Mouse (Mus musculus): ENCODE measurements around the gene Rsph6a. TPM values are rescaled to one million over a fixed set of nuclear protein-coding genes. Genes with fewer than 3 reads are reported as not detected.
A peak's percentile ranks its signal among the peaks of the same experiment; 100 is the strongest.
"Not testable (repeated sequence)": the region's sequence is repeated elsewhere in the genome, so short reads cannot be mapped to it uniquely, and the experiment has no call there.

Rsph6a gene
- total RNA-seq, 2 experiments from 2014 or later = not detected

DNA sequence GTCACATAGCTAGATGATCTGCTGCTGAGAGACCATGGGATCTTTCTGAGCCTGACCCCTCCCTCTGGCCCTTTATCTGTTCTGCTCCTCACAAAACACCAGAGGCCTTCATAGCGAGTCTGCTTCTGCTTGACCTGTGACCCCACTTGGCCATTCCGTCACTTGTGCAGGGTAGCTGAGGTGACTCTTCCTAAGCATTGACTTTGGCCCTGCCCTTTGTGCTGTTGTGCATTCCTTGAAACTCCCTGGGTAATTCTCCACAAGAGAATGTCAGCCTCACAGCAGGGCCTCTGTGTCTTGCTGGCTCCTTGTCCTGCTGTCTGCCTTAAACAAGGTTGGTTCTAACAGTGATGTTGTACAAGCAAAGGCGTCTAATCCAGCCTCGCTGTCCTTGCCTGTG lies 22.8 kb upstream of the Rsph6a start:
- no peak for DNase-seq
- intact Hi-C loops (cut with DNase I) = no loop called here

DNA sequence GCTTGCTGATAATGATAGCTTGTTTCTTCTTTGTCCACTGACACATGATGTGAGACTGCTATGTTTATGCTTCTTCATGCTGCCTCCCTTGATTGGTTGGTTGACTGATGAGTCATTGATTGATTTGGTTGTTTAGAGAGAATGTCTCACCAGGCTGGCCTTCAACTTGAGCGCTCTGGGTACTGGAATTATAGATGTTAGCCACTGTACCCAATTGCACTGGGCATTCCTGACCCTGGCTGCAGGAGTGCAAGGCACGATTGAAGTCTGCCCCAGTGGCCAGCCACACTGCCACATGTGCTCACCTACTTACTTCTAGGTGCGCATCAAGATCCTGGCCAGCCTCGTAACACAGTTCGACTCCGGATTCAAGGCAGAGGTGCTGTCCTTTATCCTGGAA lies 9.9 kb upstream of the Rsph6a start:
- intact Hi-C loops (cut with DNase I) = no loop called here

DNA sequence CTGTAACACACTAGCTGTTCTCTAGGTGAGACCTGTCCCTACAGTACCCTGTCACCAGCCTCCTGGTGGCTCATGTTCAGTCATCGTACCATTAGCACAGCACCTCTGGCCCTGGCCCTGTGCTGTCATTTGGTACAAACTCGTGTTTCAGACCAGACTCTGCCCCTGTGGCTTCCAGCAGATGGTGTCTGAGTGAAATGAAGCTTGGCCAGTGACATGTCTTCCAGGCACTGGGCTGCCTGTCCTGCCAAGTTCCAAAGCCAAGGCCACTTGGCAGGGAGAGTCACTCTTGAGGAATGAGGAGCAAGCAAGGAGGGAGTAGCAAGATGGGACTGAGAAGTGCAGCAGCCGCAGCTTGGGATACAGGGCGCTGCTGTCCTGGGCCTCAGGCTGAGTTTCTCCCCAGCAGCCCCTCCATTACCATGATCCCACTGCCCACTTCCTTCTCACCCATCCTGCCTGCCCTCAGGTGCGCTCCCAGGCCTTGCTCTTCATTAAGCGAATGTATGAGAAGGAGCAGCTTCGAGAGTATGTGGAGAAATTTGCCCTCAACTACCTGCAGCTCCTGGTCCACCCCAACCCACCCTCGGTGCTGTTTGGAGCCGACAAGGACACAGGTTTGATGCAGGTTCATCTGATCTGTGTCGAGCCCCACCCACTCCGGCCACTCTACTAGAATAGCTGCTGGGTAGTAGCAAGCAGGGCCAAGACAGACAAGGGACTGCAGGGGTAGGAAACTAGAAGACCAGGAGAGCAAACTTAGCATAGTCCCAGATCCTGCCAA lies 8.0 kb upstream of the Rsph6a start:
- DNase-seq = peak in 1 of 2 experiments; percentile 25
- intact Hi-C loops (cut with DNase I) = no loop called here

More for the DNA sequence above, 9.9 kb upstream of the Rsph6a start:
- no peak for DNase-seq

DNA sequence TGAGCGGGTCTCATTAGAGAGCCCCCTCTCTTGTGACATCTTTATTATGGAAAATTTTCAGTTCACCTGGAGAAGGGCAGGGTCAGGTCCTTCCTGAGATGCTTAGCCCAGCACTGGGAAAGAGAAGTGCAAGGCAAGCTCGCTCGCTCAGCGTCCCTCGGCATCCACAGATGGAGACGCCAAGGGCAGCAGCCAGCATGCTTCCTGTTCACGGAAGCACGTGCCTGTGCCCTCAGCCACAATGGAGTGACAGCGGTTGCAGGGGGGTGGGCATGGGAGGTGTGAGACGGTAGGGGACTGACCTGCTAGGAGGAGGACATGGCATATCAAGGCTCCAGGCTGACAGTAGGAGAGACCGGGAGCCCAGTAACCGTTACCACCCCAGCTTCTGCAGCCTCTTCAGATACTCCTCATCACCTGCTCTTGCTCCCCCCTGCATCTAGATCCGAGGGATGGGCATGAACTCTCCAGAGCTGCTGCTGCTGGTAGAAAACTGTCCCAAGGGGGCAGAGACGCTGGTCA lies 6.4 kb upstream of the Rsph6a start:
- intact Hi-C loops (cut with DNase I) = no loop called here
- DNase-seq = no peak

DNA sequence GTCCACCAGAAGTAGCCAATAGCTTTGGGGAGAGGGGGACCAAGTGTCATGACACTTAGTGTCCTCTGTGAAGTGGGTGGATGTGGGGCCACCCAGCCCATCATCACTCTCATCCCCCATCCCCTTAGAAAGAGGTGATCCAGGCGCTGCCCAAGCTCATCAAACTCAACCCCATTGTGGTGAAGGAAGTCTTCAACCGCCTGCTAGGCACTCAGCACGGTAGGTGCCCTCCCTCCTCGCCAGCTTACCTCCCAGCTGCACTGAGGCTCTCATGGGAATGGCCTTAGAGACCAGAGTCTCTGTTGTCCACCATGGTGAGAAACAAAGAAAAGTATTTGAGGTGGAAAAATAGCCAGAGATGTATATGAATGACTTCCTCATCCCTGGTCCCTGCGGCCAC lies 5.2 kb upstream of the Rsph6a start:
- DNase-seq = no peak
- intact Hi-C loops (cut with DNase I) = no loop called here

DNA sequence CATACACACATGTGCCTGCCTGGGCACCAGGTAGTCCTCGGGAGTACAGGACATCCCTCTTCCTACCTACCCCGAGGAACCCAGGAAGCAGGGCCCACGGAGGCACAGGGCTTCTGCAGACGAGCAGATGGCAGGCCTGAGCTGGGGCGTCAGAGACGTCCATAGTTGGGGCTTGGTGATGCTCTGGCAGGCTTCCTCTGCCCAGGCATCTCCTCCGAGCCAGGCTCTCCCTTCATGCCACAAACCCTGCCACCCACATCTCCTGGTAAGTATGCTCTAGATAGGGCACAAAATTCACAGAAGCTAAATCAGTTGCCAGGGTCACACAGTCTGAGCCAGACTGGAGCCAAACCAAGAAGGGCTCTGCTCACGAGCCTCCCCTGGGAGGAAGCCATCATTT lies 4.3 kb upstream of the Rsph6a start:
- no peak for DNase-seq
- intact Hi-C loops (cut with DNase I) = no loop called here

DNA sequence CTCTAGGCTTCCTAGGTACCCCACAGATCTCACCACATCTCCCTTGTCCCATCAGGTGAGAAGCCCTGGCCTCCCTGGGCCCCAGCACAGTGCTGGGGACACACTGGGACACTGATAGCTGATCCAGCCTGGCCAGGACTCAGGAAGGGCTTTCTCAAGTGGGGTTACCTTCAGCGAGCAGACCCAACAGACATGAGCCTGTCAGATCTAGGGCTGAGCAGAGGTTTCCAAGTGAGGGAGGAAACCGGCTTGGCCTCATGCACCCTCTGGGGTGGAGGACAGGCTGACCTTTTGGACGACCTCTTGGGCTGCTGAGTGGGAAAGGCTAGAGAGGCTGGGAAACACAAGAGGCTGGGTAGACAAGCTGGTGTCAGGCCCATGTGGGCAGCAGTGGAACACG lies 3.3 kb upstream of the Rsph6a start:
- intact Hi-C loops (cut with DNase I) = no loop called here
- no peak for DNase-seq

DNA sequence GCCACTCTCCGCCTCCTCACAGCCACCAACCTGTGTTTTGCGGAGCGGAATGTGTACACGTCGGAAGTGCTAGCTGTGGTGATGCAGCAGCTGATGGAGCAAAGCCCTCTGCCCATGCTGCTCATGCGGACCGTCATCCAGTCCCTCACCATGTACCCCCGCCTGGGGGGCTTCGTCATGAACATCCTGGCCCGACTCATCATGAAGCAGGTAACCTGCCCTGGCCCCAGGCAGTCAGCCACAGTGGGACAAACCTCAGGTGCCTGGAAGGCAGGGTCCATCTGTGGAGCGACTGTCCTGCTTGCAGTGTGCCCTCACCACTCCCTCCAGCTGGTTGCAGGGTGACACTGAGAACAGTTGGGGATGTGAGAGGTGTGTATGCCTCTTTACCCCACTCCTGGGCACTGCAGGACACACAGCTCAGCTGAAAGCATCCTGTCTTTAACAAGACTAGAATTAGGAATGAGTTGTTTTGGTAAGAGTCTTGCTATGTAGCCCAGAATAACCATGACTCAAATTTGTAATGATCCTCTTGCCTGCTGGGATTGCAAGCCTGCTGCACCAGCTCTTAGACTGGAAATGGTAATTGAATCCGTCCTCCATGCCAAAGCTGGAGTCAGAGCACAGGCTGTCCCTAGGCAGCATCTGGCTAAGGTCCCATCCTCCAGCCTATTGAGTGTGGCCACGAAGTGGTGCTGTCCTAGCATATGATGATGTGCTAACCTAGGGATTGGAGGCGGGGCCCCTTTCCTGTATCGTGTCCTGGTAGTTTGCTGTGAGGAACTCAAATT lies 1.9 kb upstream of the Rsph6a start:
- intact Hi-C loops (cut with DNase I) = no loop called here
- DNase-seq = no peak

DNA sequence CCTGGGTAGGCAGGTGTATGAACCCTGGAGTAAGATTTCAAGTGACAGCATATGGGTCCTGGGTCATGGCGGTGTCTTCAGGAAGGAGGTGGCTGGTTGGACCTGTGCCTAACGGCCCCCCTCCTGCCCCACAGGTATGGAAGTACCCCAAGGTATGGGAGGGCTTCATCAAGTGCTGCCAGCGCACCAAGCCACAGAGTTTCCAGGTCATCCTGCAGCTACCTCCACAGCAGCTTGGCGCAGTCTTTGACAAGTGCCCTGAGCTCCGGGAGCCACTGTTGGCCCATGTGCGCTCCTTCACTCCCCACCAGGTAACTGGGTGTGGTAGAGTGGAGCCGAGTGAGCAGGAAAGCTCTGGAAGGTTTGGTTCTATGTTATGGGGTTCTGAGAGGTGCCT lies 1.4 kb upstream of the Rsph6a start:
- DNase-seq = no peak
- intact Hi-C loops (cut with DNase I) = no loop called here

DNA sequence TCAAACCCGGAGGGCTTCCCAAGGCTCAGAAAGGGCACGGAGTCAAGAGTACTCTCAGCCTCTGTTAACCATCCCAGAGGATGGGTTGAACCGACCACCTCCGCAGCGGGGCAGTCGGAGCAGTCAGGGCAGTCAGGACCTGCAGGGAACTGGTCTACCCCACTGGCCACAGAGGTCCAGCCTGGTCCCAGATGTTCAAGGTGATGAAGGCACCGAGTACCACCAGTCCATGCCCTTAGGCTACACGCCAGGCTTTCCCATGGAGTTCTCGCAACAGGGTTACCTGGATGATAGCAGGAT lies 237 bp downstream of the Rsph6a start:
- DNase-seq = no peak
- intact Hi-C loops (cut with DNase I) = no loop called here

DNA sequence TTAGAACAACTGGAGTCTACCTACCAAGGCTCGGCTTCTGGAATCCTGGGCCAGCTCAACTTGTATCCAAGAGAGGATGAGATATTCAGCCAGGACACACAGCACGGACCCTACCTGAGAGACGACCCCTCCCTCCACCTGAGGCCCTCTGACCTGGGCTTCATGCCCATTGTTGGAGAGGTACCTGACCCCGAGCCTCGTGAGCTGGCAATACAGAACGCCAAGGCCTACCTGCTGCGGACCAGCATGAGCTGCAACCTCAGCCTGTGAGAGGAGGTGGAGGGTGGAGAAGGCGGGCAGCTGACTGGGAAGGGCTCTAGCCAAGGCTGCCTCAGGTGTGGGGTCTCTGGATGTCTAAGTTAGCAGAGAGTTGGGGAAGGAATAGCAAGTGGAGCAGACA lies 618 bp downstream of the Rsph6a start:
- no peak for DNase-seq
- intact Hi-C loops (cut with DNase I) = no loop called here

DNA sequence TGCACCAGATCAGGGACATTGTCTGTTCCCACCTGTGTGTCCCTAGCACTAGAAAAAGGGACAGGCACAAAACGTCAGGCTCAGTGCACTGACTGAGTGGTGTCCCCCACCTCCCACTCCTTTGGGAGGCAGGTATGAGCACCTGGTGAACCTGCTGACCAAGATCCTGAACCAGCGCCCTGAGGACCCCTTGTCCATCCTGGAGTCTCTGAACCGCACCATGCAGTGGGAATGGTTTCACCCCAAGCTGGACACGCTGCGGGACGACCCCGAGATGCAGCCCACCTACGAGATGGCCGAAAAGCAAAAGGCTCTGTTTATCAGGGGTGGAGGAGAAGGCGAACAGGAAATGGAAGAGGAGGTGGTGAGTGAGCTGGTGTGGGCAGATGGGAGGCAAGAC lies 2.9 kb downstream of the Rsph6a start:
- no peak for DNase-seq
- intact Hi-C loops (cut with DNase I) = no loop called here

DNA sequence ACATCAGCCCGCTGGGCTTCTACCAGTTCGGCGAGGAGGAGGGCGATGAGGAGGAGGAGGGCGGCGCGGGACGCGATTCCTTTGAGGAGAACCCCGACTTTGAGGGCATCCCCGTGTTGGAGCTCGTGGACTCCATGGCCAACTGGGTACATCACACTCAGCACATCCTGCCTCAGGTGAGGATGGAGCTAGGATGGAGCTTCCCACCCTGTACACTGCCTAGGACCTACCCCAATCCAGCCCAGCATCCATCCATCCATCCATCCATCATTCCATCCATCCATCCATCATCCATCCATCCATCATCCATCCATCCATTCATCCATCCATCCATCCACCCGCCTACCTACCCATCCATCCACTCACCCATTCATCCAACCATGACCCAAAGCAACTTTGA lies 11.4 kb downstream of the Rsph6a start:
- intact Hi-C loops (cut with DNase I) = loop anchor here (10.0 kb wide), 1 partner anchor 139 kb away; no protein-coding TSS in a partner anchor

DNA sequence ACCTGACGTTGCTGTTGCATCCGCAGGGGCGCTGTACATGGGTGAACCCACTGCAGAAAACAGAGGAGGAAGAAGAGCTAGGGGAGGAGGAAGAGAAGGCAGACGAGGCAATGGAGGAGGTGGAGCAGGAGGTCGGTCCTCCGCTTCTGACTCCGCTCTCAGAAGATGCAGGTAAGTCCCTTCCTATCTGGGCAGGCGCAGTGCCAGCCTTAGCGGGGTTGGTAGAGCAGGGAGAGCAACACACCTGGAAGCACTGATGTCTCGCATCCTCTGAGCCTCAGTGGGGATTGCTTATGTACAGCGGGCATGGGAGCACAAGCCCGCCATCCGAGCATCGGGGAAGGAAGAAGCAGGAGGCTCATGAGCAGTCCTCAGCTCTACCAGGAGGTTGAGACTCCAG lies 12.6 kb downstream of the Rsph6a start:
- no peak for DNase-seq
- intact Hi-C loops (cut with DNase I) = loop anchor here (10.0 kb wide), 1 partner anchor 138 kb away; no protein-coding TSS in a partner anchor

More for the DNA sequence above, 11.4 kb downstream of the Rsph6a start:
- DNase-seq = no peak

DNA sequence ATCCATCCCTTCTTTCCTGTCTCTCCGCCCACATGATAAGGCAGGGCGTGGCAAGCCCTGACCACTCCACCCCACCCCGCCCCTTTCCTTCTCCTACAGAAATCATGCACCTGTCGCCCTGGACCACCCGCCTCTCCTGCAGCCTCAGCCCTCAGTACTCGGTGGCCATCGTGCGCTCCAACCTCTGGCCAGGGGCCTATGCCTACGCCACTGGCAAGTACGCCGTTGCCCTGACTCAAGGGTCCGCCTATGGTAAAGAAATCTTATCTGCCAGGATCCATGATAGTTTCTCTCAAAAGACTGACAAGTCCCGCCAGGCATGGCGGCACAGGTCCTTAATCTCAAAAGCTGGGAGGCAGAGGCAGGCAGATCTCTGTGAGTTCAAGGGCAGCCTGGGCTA lies 13.4 kb downstream of the Rsph6a start:
- intact Hi-C loops (cut with DNase I) = loop anchor here (10.0 kb wide), 1 partner anchor 137 kb away; no protein-coding TSS in a partner anchor
- DNase-seq = no peak

DNA sequence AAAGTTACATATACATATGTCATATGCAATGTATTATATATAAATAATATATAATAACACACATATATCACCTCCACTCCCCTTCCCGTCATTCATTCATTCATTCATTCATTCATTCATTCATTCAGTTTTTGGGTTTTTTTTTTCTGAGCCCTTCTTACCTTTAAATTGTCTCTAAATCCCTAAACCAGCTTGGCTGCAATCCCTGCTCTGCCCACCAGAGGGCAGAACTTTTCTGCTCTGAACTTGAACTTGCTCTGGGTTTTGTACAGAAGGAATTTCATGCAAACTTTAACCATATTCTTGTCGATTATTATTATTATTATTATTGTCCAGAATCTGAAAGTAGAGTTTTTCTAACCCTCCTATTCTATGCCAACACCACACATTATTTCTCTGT lies 14.2 kb downstream of the Rsph6a start:
- intact Hi-C loops (cut with DNase I) = loop anchor here (1.0 to 10.0 kb wide), 2 partner anchors 25 to 136 kb away; no protein-coding TSS in a partner anchor

DNA sequence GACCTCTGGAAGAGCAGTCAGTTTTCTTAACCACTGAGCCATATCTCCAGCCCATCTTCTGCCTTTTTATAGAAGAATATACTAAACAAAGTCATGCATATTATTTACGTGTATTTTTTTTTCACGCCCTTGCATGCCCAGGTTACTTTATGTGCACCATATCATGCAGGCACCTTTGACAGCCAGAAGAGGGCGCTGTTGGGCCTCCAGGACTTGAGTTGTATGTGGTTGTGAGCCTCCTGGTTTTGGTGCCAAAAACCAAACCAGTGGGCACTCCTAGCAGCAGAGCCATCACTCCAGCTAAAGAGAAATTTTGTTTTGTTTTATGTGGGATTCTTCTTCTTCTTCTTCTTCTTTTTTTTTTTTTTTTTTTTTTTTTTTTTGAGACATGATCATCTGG lies 15.0 kb downstream of the Rsph6a start:
- DNase-seq = peak in 1 of 2 experiments; percentile 46

More for the DNA sequence above, 14.2 kb downstream of the Rsph6a start:
- DNase-seq = peak; percentile 73 to 83

DNA sequence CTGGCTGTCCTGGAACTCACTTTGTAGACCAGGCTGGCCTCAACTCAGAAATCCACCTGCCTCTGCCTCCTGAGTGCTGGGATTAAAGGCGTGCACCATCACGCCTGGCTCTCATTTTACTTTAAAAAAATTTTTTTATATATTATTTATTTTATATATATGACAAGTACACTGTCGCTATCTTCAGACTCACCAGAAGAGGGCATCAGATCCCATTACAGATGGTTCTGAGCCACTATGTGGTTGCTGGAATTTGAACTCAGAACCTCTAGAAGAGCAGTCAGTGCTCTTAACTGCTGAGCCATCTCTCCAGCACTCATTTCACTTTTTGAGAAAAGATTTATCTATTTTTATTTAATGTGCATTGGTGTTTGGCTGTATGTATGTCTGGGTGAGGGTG lies 16.5 kb downstream of the Rsph6a start:
- DNase-seq; intact Hi-C loops (cut with DNase I): not testable (repeated sequence)

More for the DNA sequence above, 15.0 kb downstream of the Rsph6a start:
- intact Hi-C loops (cut with DNase I) = loop anchor here (1.0 to 10.0 kb wide), 2 partner anchors 24 to 135 kb away; no protein-coding TSS in a partner anchor

DNA sequence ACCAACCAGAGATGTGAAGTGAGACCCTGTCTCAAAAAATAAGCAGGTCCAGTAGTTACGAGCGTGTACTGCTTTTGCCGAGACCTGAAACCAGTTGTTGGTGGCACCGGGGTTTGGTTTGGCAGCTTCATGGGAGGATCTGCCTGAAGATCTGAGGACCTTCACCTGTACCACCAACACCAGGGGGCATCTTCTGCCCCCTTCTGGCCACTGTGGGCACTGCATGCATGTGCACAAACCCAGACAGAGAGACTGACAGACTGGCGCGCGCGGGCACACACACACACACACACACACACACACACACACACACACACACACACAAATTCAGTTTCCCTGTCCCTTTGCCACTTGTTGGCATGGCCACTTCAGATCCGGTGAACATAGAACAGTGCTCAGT lies 19.0 kb downstream of the Rsph6a start:
- intact Hi-C loops (cut with DNase I) = no loop called here
- DNase-seq = peak in 1 of 2 experiments; percentile 55

DNA sequence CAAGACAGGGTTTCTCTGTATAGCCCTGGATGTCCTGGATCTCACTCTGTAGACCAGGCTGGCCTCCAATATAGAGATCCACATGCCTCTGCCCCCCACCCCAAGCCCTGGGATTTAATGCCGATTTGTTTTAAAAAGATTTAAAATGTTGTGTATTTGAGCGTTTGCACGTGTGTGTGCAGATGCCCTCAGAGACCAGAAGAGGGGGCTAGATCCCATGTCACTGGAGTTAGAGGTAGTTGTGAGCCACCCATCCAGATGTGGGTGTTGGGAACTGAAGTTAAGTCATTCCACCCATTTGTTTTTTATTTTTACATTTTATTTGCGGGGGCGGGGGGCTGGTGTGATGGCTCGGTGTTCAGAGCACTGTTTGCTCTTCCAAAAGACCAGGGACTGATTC lies 20.0 kb downstream of the Rsph6a start:
- no peak for DNase-seq
- intact Hi-C loops (cut with DNase I) = loop anchor here (2.0 kb wide), 1 partner anchor 14 kb away; no protein-coding TSS in a partner anchor

DNA sequence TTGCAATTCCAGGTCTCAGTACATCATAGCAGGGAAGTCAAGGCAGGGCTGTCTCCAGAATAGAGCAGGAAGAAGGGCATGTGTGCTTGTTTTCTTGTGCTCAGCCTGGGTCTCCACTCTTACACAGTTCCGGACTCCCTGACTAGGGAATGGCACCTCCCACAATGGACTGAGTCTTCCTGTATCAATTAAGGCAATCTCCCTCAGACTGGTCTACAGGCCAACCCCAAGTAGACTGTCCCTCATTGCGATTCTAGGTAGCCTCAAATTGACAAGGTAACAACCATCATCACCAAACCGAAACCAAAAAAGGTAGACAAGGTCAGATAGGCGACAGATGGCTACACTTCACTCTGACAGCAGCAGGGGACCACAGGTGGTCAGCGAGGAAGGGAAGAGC lies 20.7 kb downstream of the Rsph6a start:
- DNase-seq = no peak
- intact Hi-C loops (cut with DNase I) = loop anchor here (2.0 kb wide), 1 partner anchor 14 kb away; no protein-coding TSS in a partner anchor
